Mouse (Mus musculus) lung, postnatal 0 days (tissue): ENCODE measurements around the gene Gpc6.

Experiments
- CTCF ChIP-seq: IDR thresholded peaks from 2 replicates; pipeline ENCODE4 v1.5.1; 2016; ENCODE audit warnings: antibody characterized with exemption, mild to moderate bottlenecking
- EP300 ChIP-seq: IDR thresholded peaks from 2 replicates; pipeline ENCODE4 v1.6.1; 2016; ENCODE audit warnings: antibody characterized with exemption, mild to moderate bottlenecking, control low read depth

GRCm38 (mm10) chr14:117992600-117993256, 1067.6 kb downstream of the Gpc6 start:
- TF ChIP-seq CTCF, result no peak
- TF ChIP-seq EP300, result no peak
